Mouse (Mus musculus) heart, postnatal 0 days (tissue): ENCODE measurements around the gene Slc9a3r1.
A peak's percentile ranks its signal among the peaks of the same experiment; 100 is the strongest.

Experiments used
- CTCF ChIP-seq: IDR thresholded peaks from 2 replicates; pipeline ENCODE4 v1.5.1; 2016; ENCODE audit warnings: antibody characterized with exemption, control low read depth, low read depth
- EP300 ChIP-seq: IDR thresholded peaks from 2 replicates; pipeline ENCODE4 v1.6.1; 2016; ENCODE audit warnings: antibody characterized with exemption, low read depth

DNA sequence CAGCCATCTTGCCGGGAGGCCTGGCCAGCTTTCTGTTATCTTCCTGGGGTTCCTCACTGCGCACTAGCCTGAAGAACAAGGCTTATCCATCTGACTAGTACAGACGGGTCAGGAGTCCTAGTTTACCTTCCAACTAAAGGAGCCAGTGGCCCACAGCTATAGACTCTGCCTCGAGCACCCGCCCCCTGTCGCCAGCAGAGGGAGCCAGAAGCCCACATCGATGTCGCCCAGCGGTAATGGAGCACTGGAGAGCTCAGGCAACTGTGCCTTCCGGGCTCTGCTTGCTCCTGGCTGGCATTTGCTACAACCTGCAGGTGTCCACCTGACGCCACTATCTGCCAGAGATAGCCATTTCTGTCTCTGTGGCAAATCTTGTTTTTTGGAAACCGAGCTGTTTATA is 39.2 kb downstream of the Slc9a3r1 start:
- TF ChIP-seq CTCF (peak; percentile 94), EP300 (no peak)
